ENCODE assay signal across 8 mouse cellular contexts in genomic region chr8:61224380-61225092, GRCm38 (mm10). TPM values are rescaled to one million over a fixed set of nuclear protein-coding genes. Genes with fewer than 3 reads are reported as not detected.
DNase-seq lines count a peak whose midpoint lies in the region; ATAC-seq and TF ChIP-seq lines count a peak whose summit lies in the region.

No protein-coding gene starts in this region.

- no peaks in the 10 kb centered on the region for H3K27me3 ChIP-seq in C2C12 (ENCODE audit: control insufficient read depth, insufficient read depth, insufficient read length)
- H3K27me3 ChIP-seq in heart, embryonic 13.5 days (replicated peaks): peaks cover 36% of the 10 kb centered on the region
- no peaks in the 10 kb centered on the region for H3K27me3 ChIP-seq in kidney, embryonic 16.5 days (ENCODE audit: insufficient read depth, low read length)
- H3K27me3 ChIP-seq in liver, postnatal 0 days (ENCODE audit: insufficient read depth, low read length): no peaks in the 10 kb centered on the region
- no peaks in the 10 kb centered on the region for H3K27me3 ChIP-seq in neural tube, embryonic 11.5 days (ENCODE audit: control insufficient read depth, insufficient read depth, low read length)

- peaks cover 43% of the 10 kb centered on the region for H3K4me1 ChIP-seq in heart, embryonic 13.5 days
- H3K4me1 ChIP-seq in kidney, embryonic 16.5 days (ENCODE audit: insufficient read depth, low read length): peaks cover 35% of the 10 kb centered on the region
- peaks cover 4% of the 10 kb centered on the region for H3K4me1 ChIP-seq in liver, postnatal 0 days (ENCODE audit: insufficient read depth)
- H3K4me1 ChIP-seq in neural tube, embryonic 11.5 days (ENCODE audit: control insufficient read depth, insufficient read depth, low read length): peaks cover 18% of the 10 kb centered on the region

- H3K9ac ChIP-seq in heart, embryonic 13.5 days: peak overlapping the region; percentile 86
- peak overlapping the region; percentile 94 for H3K9ac ChIP-seq in kidney, embryonic 16.5 days (replicated peaks; ENCODE audit: low read length)
- peak overlapping the region; percentile 62 for H3K9ac ChIP-seq in liver, postnatal 0 days (replicated peaks)
- peak overlapping the region; percentile 89 for H3K9ac ChIP-seq in neural tube, embryonic 11.5 days (ENCODE audit: low read length)

- peaks cover 46% of the 10 kb centered on the region for H3K79me2 ChIP-seq in C2C12 (ENCODE audit: control insufficient read depth, insufficient read depth)

- TF ChIP-seq CTCF in C2C12 (IDR thresholded peaks at IDR 0.05; ENCODE audit: control insufficient read depth, insufficient read depth, insufficient read length): no peak
- TF ChIP-seq CTCF in liver, postnatal 0 days (IDR thresholded peaks at IDR 0.05; ENCODE audit: low read depth): no peak

- peaks cover 10% of the 10 kb centered on the region for H3K79me3 ChIP-seq in C2C12 (ENCODE audit: low read depth)

- H3K36me3 ChIP-seq in C2C12 (ENCODE audit: control insufficient read depth, insufficient read depth): no peaks in the 10 kb centered on the region
- peaks cover 2% of the 10 kb centered on the region; the same call in 1 of the 2 replicates for H3K36me3 ChIP-seq in heart, embryonic 13.5 days
- H3K36me3 ChIP-seq in kidney, embryonic 16.5 days (ENCODE audit: insufficient read depth, low read length): no peaks in the 10 kb centered on the region
- no peaks in the 10 kb centered on the region for H3K36me3 ChIP-seq in liver, postnatal 0 days (replicated peaks; ENCODE audit: insufficient read depth, low read length)
- H3K36me3 ChIP-seq in neural tube, embryonic 11.5 days (ENCODE audit: control insufficient read depth, insufficient read depth, low read length): no peaks in the 10 kb centered on the region

- peak overlapping the region; percentile 87 for H3ac ChIP-seq in C2C12 (ENCODE audit: control insufficient read depth, insufficient read length, low read depth)

- peak overlapping the region; percentile 80 for H3K4me2 ChIP-seq in heart, embryonic 13.5 days
- H3K4me2 ChIP-seq in kidney, embryonic 16.5 days (replicated peaks; ENCODE audit: low read depth, low read length): peak overlapping the region; percentile 69
- H3K4me2 ChIP-seq in liver, postnatal 0 days (ENCODE audit: low read depth, low read length): peak overlapping the region; percentile 84
- H3K4me2 ChIP-seq in neural tube, embryonic 11.5 days (ENCODE audit: low read depth): peak overlapping the region; percentile 78

- H3K9me3 ChIP-seq in heart, embryonic 13.5 days: no peaks in the 10 kb centered on the region
- no peaks in the 10 kb centered on the region for H3K9me3 ChIP-seq in kidney, embryonic 16.5 days (ENCODE audit: low read length)
- H3K9me3 ChIP-seq in liver, postnatal 0 days (ENCODE audit: low read length): no peaks in the 10 kb centered on the region
- no peaks in the 10 kb centered on the region for H3K9me3 ChIP-seq in neural tube, embryonic 11.5 days (ENCODE audit: control insufficient read depth, low read length)

- WGBS in heart, embryonic 13.5 days: under 1% methylated on average over 34 of the region's 41 CpGs
- 0% methylated on average over 41 of the region's 41 CpGs for WGBS in kidney, embryonic 16.5 days
- 0% methylated on average over 31 of the region's 41 CpGs for WGBS in liver, postnatal 0 days (ENCODE audit: insufficient replicate concordance)
- WGBS in neural tube, embryonic 11.5 days: 0% methylated on average over 41 of the region's 41 CpGs

- ATAC-seq in heart, embryonic 13.5 days (ENCODE audit: extremely low read depth, insufficient number of reproducible peaks, low FRiP score, low TSS enrichment): peak; percentile 44; the same call in 1 of the 2 replicates
- peak; percentile 56 for ATAC-seq in kidney, embryonic 16.5 days (ENCODE audit: low FRiP score, low TSS enrichment)
- ATAC-seq in liver, postnatal 0 days: peak; percentile 70
- ATAC-seq in neural tube, embryonic 11.5 days (ENCODE audit: insufficient read depth, low FRiP score, low TSS enrichment): peak; percentile 70

- TF ChIP-seq EP300 in liver, postnatal 0 days (IDR thresholded peaks at IDR 0.05; ENCODE audit: low read depth): no peak

- peak; percentile 72 to 89 for DNase-seq in adrenal gland, adult (ENCODE audit: inconsistent age in 2 of 2, low spot score in 1 of 2)
- DNase-seq in embryo, embryonic 11 days: peak; percentile 73
- DNase-seq in liver, postnatal 0 days: peak; percentile 52
- peak; percentile 75 for DNase-seq in neural tube, embryonic 11.5 days (ENCODE audit: low spot score)
- peak; percentile 38 for DNase-seq in testis, postnatal 14 days (ENCODE audit: low spot score)

- peak overlapping the region; percentile 56 for H3K4me3 ChIP-seq in C2C12 (ENCODE audit: insufficient read depth, poor library complexity, severe bottlenecking)
- H3K4me3 ChIP-seq in heart, embryonic 13.5 days: peak overlapping the region; percentile 84
- peak overlapping the region; percentile 90 for H3K4me3 ChIP-seq in kidney, embryonic 16.5 days (ENCODE audit: low read length)
- peak overlapping the region; percentile 75 for H3K4me3 ChIP-seq in liver, postnatal 0 days (ENCODE audit: low read depth, low read length)
- peak overlapping the region; percentile 70 for H3K4me3 ChIP-seq in neural tube, embryonic 11.5 days (ENCODE audit: low read depth, low read length)

- peak overlapping the region; percentile 78 for H3K27ac ChIP-seq in heart, embryonic 13.5 days (replicated peaks)
- H3K27ac ChIP-seq in kidney, embryonic 16.5 days (ENCODE audit: low read length): peak overlapping the region; percentile 86
- peak overlapping the region; percentile 55; the same call in 1 of the 2 replicates for H3K27ac ChIP-seq in liver, postnatal 0 days (ENCODE audit: low read depth)
- peak overlapping the region; percentile 83 for H3K27ac ChIP-seq in neural tube, embryonic 11.5 days (ENCODE audit: low read depth, low read length)

TF ChIP-seq in C2C12, 6 proteins besides CTCF, POLR2A, EP300 and RAD21:
- no peak for TF ChIP-seq MYOD1 (IDR thresholded peaks at IDR 0.05; ENCODE audit: control insufficient read depth, insufficient read length, low read depth)
- no peak for TF ChIP-seq MYOG (IDR thresholded peaks at IDR 0.05; ENCODE audit: control insufficient read depth, extremely low read depth, insufficient read length)
- TF ChIP-seq USF1 (IDR thresholded peaks at IDR 0.05; ENCODE audit: low read depth): no peak
- TF ChIP-seq MAX (IDR thresholded peaks at IDR 0.05): no peak
- TF ChIP-seq FOSL1 (IDR thresholded peaks at IDR 0.05; ENCODE audit: insufficient read depth, low read length, poor library complexity, severe bottlenecking): no peak
- TF ChIP-seq CEBPB (IDR thresholded peaks at IDR 0.05; ENCODE audit: low read depth): no peak

RNA-seq across cellular contexts. Expression of gene Sh3rf1, which starts 0.9 kb away (rescaled TPM):
- 3.8 TPM for polyA plus RNA-seq in C2C12 (2012; fragmentation: generic; extraction: Trizol)
- 4.8 and 5.3 TPM in 2 replicates for polyA plus RNA-seq in heart, embryonic 13.5 days (2015; fragmentation: Nextera tagmentation; extraction: Ambion mirVana)
- 23.3 and 26.7 TPM in 2 replicates for polyA plus RNA-seq in kidney, embryonic 16.5 days (2015; fragmentation: Nextera tagmentation; extraction: Ambion mirVana)
- 0.97 and 1.6 TPM in 2 replicates for polyA plus RNA-seq in liver, postnatal 0 days (2015; fragmentation: Nextera tagmentation; extraction: Ambion mirVana)
- polyA plus RNA-seq in neural tube, embryonic 11.5 days (2014; fragmentation: Nextera tagmentation; extraction: Ambion mirVana): 22.1 and 22.9 TPM in 2 replicates

Comparison
In these comparisons a context has a peak if more than half of its experiments do, and no peak if none do; other contexts are left out.
1. Peak in every context shown above with its lines: DNase-seq, ATAC-seq, H3K4me3 ChIP-seq and H3K27ac ChIP-seq.